Mouse (Mus musculus) urinary bladder, adult 18-20 months (tissue): Measurements from ENCODE around the gene Sacs.
"Not testable (repeated sequence)": the region's sequence is repeated elsewhere in the genome, so short reads cannot be mapped to it uniquely, and the experiment has no call there.

Experiments
- DNase-seq, 2 experiments: peaks; one replicate each; pipeline ENCODE4 v3.0.0; 2022; ENCODE audit warnings: low spot score in 2 of 2, mixed read lengths in 2 of 2

Sacs gene

GRCm38 (mm10) chr14:61137994-61138726, at the start of gene Sacs:
Gene Sacs (plus strand): TSS chr14:61138457.
- peak in 1 of 2 experiments; percentile 6 for DNase-seq

GRCm38 (mm10) chr14:61090955-61091354, 47.3 kb upstream of the Sacs start:
- no peak for DNase-seq

GRCm38 (mm10) chr14:61092073-61092472, 46.2 kb upstream of the Sacs start:
- no peak for DNase-seq

GRCm38 (mm10) chr14:61097974-61098625, 40.2 kb upstream of the Sacs start:
- no peak for DNase-seq

GRCm38 (mm10) chr14:61100736-61101135, 37.5 kb upstream of the Sacs start:
- no peak for DNase-seq

GRCm38 (mm10) chr14:61106404-61106803, 31.9 kb upstream of the Sacs start:
- peak; percentile 19 to 20 for DNase-seq

GRCm38 (mm10) chr14:61108625-61109024, 29.6 kb upstream of the Sacs start:
- no peak for DNase-seq

- DNase-seq, result peak; percentile 49 to 59
These were observed 25.9 kb upstream of the Sacs start for GRCm38 (mm10) chr14:61112404-61112803.

- DNase-seq, result no peak
These were observed 13.5 kb upstream of the Sacs start for GRCm38 (mm10) chr14:61124755-61125154.

- DNase-seq, result no peak
These were observed 13.1 kb upstream of the Sacs start for GRCm38 (mm10) chr14:61125201-61125600.

GRCm38 (mm10) chr14:61127365-61127764, 10.9 kb upstream of the Sacs start:
- not testable (repeated sequence) for DNase-seq

GRCm38 (mm10) chr14:61128961-61129507, 9.2 kb upstream of the Sacs start:
- no peak for DNase-seq

GRCm38 (mm10) chr14:61132556-61132955, 5.7 kb upstream of the Sacs start:
- DNase-seq, result no peak

- DNase-seq, result no peak
These were observed 3.8 kb upstream of the Sacs start for GRCm38 (mm10) chr14:61134381-61135030.

- no peak for DNase-seq
These were observed 847 bp upstream of the Sacs start for GRCm38 (mm10) chr14:61137410-61137809.

- DNase-seq, result no peak
These were observed 440 bp downstream of the Sacs start for GRCm38 (mm10) chr14:61138727-61139067.

- DNase-seq, result no peak
These were observed 5.1 kb downstream of the Sacs start for GRCm38 (mm10) chr14:61143358-61143757.

GRCm38 (mm10) chr14:61143869-61144268, 5.6 kb downstream of the Sacs start:
- no peak for DNase-seq

- DNase-seq, result not testable (repeated sequence)
These were observed 12.2 kb downstream of the Sacs start for GRCm38 (mm10) chr14:61150416-61150815.

GRCm38 (mm10) chr14:61154900-61155585, 16.8 kb downstream of the Sacs start:
- no peak for DNase-seq

- DNase-seq, result no peak
These were observed 17.4 kb downstream of the Sacs start for GRCm38 (mm10) chr14:61155687-61156086.

GRCm38 (mm10) chr14:61157426-61157825, 19.2 kb downstream of the Sacs start:
- DNase-seq, result not testable (repeated sequence)
